Mouse (Mus musculus): ENCODE data around the gene Ptms. TPM values are rescaled to one million over a fixed set of nuclear protein-coding genes. Genes with fewer than 3 reads are reported as not detected.

The Ptms gene
- polyA plus RNA-seq, 1 experiment from 2014 or later: 718 TPM

DNA sequence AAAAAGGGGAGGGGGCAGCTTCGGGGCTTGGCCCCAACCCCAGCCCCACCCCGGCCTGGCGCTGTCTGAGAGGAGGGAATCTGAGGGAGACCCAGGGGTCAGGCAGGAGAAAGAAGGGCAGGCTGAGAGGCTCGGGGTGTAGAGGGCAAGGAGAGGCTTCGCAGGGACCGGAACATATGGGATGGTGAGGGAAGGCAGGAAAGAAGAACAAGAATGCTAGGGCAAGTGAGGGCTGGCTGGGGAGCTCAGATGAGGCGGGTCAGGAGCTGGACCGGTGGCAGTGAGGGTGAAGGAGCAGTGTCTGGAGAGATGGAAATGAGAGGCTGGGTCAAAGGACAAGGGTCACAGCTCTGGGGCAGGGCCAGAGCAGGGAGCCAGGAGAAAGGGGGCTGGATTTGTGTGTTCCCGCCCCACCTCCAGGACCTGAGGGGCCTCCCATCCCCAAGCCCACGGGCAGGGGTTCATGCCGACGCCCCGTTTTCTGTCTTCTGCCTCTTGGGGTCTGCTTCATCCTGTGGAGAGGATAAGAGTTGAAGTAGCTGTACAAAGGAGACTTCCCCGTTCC lies 6.1 kb downstream of the Ptms start:
- WGBS: 69% methylated on average over 14 of the region's 14 CpGs
- Histone ChIP-seq H3K9me3 (no peaks in the 10 kb centered on the region), H3K27me3 (replicated peaks) (peaks cover 10% of the 10 kb centered on the region; the same call in 1 of the 2 replicates), H3K9ac (no peak overlapping the region), H3K36me3 (peaks cover 24% of the 10 kb centered on the region), H3K4me1 (peaks cover 52% of the 10 kb centered on the region), H3K4me2 (replicated peaks) (peak overlapping the region; percentile 96; the same call in 1 of the 2 replicates), H3K4me3 (no peak overlapping the region), H3K27ac (peak overlapping the region; percentile 37; the same call in 1 of the 2 replicates)
- ATAC-seq (ENCODE audit: low FRiP score, low read depth): no peak

DNA sequence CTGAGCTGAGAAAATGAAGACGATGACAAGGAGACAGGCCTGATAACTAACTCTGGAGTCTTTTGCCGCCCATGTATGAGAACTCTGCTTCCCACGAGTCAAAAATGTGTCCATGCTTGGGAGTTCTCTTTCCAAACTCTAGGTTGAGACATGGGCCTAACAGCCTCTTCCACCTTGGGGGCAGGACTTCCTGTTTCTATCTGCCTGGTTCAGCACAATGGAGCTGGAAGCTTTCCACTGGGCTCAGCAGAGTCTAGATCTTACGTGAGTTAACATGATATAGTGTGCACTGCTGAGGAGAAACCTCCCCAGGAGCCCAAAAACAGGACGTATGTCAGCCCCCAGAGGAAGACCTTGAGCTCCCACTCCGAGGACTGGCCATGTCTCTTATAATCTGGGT lies 6.7 kb downstream of the Ptms start:
- 0 out of 2 replicates have a peak overlapping the region, but pooled peaks have one; percentile 37 for H3K27ac ChIP-seq
- no peak overlapping the region for H3K9ac ChIP-seq
- peaks cover 15% of the 10 kb centered on the region for H3K27me3 ChIP-seq (replicated peaks)
- H3K9me3 ChIP-seq: no peaks in the 10 kb centered on the region
- 79% methylated on average over 6 of the region's 6 CpGs for WGBS
- H3K4me1 ChIP-seq: peaks cover 47% of the 10 kb centered on the region
- H3K4me2 ChIP-seq (replicated peaks): peak overlapping the region; percentile 96; the same call in 1 of the 2 replicates
- no peak for ATAC-seq (ENCODE audit: low FRiP score, low read depth)
- H3K4me3 ChIP-seq: no peak overlapping the region
- H3K36me3 ChIP-seq: peaks cover 24% of the 10 kb centered on the region

DNA sequence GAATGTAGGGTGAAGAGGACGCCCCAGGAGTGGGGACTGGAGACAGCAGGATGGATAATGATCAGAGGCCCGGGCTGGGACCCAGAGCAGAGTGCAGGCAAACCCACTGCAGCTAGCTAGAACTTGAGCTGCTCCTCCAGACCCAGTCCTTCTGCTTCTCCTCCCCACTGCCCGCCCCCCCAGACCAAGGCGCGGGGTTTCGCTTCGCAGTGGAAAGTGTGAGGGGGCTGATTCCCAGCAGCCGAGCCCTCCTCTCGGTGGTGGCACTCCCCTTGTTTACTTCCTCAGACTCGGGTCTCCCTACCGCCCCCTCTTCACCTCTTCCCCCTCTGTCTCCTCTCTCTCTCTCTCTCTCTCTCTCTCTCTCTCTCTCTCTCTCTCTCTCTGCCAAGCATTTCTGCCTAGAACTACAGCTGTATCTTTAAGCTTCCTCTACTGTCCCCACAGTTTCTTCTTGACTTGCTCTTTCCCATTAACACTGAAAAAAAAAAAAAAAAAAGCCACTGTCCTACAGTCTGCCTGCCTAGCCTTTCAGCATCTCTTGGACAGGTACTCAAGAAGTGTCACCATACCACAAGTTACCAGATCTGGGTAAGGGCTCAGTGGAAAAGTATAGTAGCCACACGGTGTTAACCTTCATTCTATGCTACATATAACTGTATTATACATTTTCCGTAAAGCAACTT lies 8.2 kb downstream of the Ptms start, which contains the start of gene Lag3:
TSS of gene Lag3 (minus strand) at position 173 of the 686 bp plus-strand sequence.
- no peak within 1 kb of the TSS for H3K27ac ChIP-seq
- 0 out of 2 replicates have a peak within 1 kb of the TSS, but pooled peaks have one; percentile 14 for H3K4me2 ChIP-seq (replicated peaks)
- H3K27me3 ChIP-seq (replicated peaks): peaks cover 16% of the 10 kb centered on the region
- no peak within 1 kb of the TSS for H3K9ac ChIP-seq
- WGBS: 19% methylated on average over 13 of the region's 13 CpGs
- H3K4me1 ChIP-seq: peaks cover 45% of the 10 kb centered on the region
- H3K9me3 ChIP-seq: no peaks in the 10 kb centered on the region
- H3K36me3 ChIP-seq: peaks cover 24% of the 10 kb centered on the region
- ATAC-seq (ENCODE audit: low FRiP score, low read depth): no peak
- no peak within 1 kb of the TSS for H3K4me3 ChIP-seq

DNA sequence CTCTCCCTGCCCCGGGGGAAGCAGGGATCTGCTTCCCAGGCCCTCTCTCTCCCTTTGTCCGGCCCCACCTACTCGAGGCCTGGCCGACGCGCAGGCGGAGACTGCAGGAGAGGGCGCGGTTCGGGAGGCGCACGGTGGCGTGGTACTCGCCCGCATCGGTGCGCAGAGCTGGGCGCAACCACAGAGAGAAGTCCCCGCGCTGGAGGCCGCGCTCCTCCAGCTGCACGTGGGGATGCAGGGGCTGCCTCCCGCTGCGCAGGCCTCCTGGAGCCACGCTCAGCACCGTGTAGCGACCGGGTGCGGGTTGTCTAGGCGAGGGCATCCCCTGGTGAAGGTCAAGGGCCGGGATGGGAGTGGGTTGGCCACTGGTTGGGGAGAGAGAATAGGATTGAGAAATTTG lies 9.9 kb downstream of the Ptms start:
- Histone ChIP-seq H3K4me1 (peaks cover 38% of the 10 kb centered on the region), H3K4me2 (replicated peaks) (peak overlapping the region; percentile 49), H3K27me3 (replicated peaks) (peaks cover 16% of the 10 kb centered on the region), H3K4me3 (peak overlapping the region; percentile 11), H3K9me3 (no peaks in the 10 kb centered on the region), H3K9ac (peak overlapping the region; percentile 41), H3K27ac (no peak overlapping the region), H3K36me3 (peaks cover 24% of the 10 kb centered on the region)
- WGBS: 3% methylated on average over 32 of the region's 32 CpGs
- no peak; the same call in 1 of the 2 replicates for ATAC-seq (ENCODE audit: low FRiP score, low read depth)

DNA sequence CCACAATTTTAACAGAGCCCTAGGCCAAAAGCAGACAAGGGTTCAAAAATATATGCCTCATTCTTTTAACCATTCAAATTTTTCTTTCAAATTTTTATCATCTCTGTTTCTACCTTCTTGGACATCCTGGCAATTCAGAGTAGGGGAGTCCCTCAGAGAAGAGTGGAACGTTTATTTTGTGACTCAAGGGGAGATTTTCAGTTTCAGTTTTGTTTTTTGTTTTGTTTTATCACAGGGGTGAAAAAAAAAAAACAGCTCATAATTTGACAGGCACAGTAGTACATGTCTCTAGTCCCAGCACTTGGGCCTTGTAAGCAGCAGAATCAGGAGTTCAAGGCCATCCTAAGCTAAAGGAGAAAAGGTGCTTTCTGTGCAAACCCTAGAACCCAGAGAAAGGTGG lies 12.1 kb downstream of the Ptms start:
- H3K36me3 ChIP-seq: peaks cover 1% of the 10 kb centered on the region; the same call in 1 of the 2 replicates
- no peak overlapping the region for H3K9ac ChIP-seq
- H3K4me3 ChIP-seq: no peak overlapping the region
- H3K4me1 ChIP-seq: peaks cover 27% of the 10 kb centered on the region
- peaks cover 16% of the 10 kb centered on the region for H3K27me3 ChIP-seq (replicated peaks)
- H3K9me3 ChIP-seq: no peaks in the 10 kb centered on the region
- no peak for ATAC-seq (ENCODE audit: low FRiP score, low read depth)
- WGBS: 84% methylated on average over 1 of the region's 1 CpGs
- no peak overlapping the region for H3K4me2 ChIP-seq (replicated peaks)
- no peak overlapping the region; the same call in 1 of the 2 replicates for H3K27ac ChIP-seq

DNA sequence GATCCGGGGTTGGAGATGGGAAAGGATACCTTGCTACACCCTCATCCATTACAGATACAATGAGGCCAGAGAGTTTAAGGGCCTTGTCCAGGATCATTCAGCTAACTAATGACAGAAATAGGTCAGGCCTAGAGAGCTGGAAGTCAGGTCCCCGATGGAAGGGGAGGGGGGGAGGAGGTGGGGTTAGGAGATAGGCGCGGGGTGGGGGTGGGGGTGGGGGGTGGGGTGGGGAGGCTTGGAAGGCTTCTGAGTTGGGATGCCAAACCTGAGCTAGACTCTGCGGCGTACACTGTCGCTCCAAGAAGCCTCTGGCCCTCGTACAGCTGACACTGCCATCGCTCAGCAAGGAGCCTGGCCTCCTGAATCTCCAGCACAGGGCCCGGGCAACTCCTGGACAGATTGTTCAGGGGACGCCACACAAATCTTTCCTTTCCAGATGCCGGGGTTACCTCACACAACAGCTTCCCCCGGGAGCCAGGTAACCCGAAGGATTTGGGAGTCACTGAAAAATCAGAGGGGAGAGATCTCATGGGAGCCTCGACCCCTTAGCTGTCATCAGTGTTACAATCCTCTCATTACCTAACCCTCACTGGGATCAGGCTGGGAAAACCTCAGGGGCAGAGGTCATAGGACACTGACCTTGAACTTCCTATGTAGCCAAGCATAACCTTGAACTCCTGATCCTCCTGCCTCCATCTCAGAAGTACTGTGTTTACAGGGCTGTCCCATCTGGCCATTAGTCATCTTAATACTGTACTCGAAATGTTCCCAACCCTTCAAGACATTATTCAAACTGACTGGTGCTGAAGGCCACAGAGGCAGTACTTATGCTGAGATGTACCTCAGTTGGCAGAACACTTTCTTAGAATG lies 14.7 kb downstream of the Ptms start:
- Histone ChIP-seq H3K36me3 (no peaks in the 10 kb centered on the region), H3K4me3 (peak overlapping the region; percentile 38; the same call in 1 of the 2 replicates), H3K9me3 (no peaks in the 10 kb centered on the region), H3K4me2 (replicated peaks) (peak overlapping the region; percentile 68), H3K27me3 (replicated peaks) (peaks cover 13% of the 10 kb centered on the region), H3K9ac (peak overlapping the region; percentile 67), H3K4me1 (peaks cover 20% of the 10 kb centered on the region), H3K27ac (peak overlapping the region; percentile 98)
- peak; percentile 4; the same call in 1 of the 2 replicates for ATAC-seq (ENCODE audit: low FRiP score, low read depth)
- 35% methylated on average over 14 of the region's 16 CpGs for WGBS

DNA sequence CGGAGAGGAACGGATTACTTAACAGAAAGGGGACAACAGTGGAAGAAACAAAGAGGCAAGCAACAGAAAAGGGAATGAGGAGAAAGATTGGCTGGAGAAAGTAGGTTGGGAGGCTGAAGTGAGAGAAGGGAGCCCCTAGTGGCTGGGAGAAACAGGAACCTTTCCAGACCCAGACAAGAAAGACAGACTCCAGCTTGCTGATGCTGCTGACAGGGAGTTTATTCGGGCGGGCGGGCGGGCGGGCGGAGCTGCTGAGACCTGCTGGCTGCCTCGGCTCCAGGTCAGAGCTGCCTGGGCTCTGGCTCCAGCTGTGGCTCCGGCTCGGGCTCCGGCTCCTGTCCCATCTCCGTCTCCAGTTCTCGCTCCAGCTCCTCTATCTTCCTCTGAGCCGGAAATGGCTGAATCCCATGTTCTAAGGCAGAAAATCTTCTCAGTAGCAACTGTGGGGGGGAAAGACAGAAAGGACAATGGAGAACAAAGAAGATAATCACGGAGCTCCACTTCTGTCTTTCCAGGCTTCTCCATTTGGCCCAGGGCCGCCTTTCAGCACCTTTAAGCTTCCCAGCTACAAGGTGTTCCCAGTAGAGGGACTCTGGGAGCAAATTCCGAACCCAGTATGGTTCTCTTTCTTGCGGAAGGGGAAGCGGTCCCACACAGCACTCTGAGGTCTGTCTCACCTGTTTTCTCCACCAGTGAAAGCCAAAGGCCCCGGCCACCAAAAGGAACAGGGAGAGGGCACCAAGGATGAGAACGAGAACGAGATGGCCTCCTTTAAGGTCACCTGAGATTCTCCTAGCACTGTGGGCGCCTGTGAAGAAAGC lies 15.5 kb downstream of the Ptms start:
- Histone ChIP-seq H3K36me3 (no peaks in the 10 kb centered on the region), H3K9me3 (no peaks in the 10 kb centered on the region), H3K4me3 (peak overlapping the region; percentile 38), H3K27ac (peak overlapping the region; percentile 98), H3K4me2 (replicated peaks) (peak overlapping the region; percentile 68), H3K4me1 (peaks cover 12% of the 10 kb centered on the region), H3K9ac (peak overlapping the region; percentile 67), H3K27me3 (replicated peaks) (peaks cover 6% of the 10 kb centered on the region; the same call in 1 of the 2 replicates)
- peak; percentile 80 for ATAC-seq (ENCODE audit: low FRiP score, low read depth)
- WGBS: 8% methylated on average over 24 of the region's 24 CpGs

DNA sequence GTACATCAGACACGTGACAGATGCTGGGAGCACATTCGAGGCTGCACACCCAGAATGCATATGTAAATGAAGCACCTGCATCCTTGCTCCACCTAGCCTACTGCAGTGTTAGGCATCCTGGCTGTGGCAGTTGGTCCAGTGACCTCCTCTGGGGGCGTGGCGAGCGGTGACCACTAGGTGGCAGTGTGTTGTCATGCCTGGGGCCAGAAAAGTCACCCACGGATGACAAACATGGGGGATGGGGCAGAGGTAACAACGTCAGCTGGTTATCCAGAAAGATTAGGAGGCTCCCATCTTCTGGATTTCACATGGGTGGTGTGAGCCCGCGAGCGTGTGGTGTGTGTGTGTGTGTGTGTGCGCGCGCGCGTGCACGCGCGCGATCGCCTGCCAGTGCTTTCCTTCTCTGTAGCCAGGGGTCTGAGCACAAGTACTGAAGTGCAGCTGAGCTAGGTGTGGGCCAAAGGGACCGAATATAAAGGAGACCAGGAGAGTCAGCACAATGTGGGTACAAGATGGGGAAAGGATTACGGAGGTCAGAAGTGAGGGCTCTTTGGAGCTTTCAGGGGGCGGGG lies 16.2 kb downstream of the Ptms start:
- Histone ChIP-seq H3K9me3 (no peaks in the 10 kb centered on the region), H3K4me2 (replicated peaks) (peak overlapping the region; percentile 68), H3K36me3 (no peaks in the 10 kb centered on the region), H3K27me3 (replicated peaks) (peaks cover 5% of the 10 kb centered on the region; the same call in 1 of the 2 replicates), H3K9ac (peak overlapping the region; percentile 67), H3K27ac (peak overlapping the region; percentile 98), H3K4me1 (peaks cover 12% of the 10 kb centered on the region), H3K4me3 (peak overlapping the region; percentile 38)
- WGBS: under 1% methylated on average over 23 of the region's 23 CpGs
- ATAC-seq (ENCODE audit: low FRiP score, low read depth): peak; percentile 88

DNA sequence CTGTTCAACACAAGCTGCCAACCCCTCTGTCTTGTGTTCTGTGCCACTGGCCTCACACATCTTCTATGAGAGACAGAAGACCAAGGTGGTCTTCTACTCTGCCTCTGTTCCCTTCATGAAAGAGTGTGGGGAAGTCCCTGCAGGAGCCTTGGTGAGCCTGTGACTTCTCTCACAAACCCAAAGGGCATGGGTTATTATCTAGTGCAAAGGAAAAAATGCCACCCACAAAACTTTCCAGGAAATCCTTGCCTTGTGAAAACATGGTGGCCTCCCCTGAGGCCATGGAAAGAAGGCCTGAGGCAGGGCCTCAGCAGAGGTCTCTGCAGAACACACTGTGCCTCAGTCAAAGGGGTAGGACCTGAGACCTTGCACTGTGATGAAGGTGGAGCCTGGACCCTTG lies 18.1 kb downstream of the Ptms start:
- no peak overlapping the region for H3K4me2 ChIP-seq (replicated peaks)
- no peaks in the 10 kb centered on the region for H3K36me3 ChIP-seq
- no peaks in the 10 kb centered on the region for H3K9me3 ChIP-seq
- H3K27me3 ChIP-seq (replicated peaks): no peaks in the 10 kb centered on the region
- H3K4me1 ChIP-seq: peaks cover 12% of the 10 kb centered on the region
- H3K4me3 ChIP-seq: no peak overlapping the region
- no peak overlapping the region for H3K27ac ChIP-seq
- no peak overlapping the region for H3K9ac ChIP-seq
- no peak for ATAC-seq (ENCODE audit: low FRiP score, low read depth)

DNA sequence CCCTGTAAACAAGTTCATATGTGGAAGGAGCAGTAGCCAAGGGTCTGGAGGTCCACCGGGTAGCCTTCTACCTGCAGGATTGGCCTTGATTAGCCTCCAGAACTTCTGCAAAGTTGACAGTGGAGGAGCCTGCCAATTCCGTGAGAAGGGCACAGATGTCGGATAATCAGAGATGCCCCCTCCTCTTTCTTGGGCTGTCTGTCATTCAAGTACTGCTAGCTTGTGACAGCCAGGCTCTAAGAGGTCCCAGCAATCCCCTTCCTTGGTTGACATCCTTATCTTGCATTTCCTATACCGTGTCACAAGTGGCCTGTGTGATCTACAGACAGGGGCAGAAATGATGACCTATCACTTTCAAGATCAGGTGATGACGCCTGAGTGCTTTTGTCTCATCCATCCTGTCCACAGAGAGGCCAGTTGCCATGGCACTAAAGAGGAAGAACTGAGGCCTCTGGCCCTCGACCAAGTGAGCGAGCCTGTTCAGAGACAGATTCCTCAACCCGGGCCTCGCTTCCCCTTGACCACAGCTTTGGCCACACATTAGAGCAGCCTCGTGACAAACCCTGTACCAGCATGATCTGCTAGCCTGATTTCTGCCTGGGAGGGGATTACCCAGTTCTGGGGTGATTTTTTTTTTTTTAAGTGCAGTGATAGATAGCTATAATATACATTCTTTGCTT lies 19.0 kb downstream of the Ptms start:
- no peaks in the 10 kb centered on the region for H3K27me3 ChIP-seq (replicated peaks)
- no peak overlapping the region for H3K4me3 ChIP-seq
- no peak overlapping the region for H3K27ac ChIP-seq
- H3K4me1 ChIP-seq: peaks cover 12% of the 10 kb centered on the region
- H3K36me3 ChIP-seq: no peaks in the 10 kb centered on the region
- H3K9me3 ChIP-seq: no peaks in the 10 kb centered on the region
- no peak overlapping the region for H3K9ac ChIP-seq
- H3K4me2 ChIP-seq (replicated peaks): no peak overlapping the region
- ATAC-seq (ENCODE audit: low FRiP score, low read depth): no peak
- whole genome bisulfite sequencing: 67% methylated on average over 10 of the region's 10 CpGs

Data from neural tube, embryonic 12.5 days (tissue).